In genomic region chr14:31564452-31565179, GRCm38 (mm10) we compare ENCODE assay signal across 7 mouse cellular contexts. TPM values are rescaled to one million over a fixed set of nuclear protein-coding genes. Genes with fewer than 3 reads are reported as not detected.
A peak's percentile ranks its signal among the peaks of the same experiment; 100 is the strongest.
DNase-seq lines count a peak whose midpoint lies in the region; ATAC-seq lines count a peak whose summit lies in the region.

No protein-coding gene starts in this region.

- H3K36me3 ChIP-seq in limb, embryonic 12.5 days = no peaks in the 10 kb centered on the region

- H3K9me3 ChIP-seq in limb, embryonic 12.5 days = no peaks in the 10 kb centered on the region

- 6% methylated on average over 6 of the region's 6 CpGs for WGBS in limb, embryonic 12.5 days

- intact Hi-C loops in heart, postnatal 10 days (cut with DNase I) = no loop called here

- no peak overlapping the region for H3K4me3 ChIP-seq in limb, embryonic 12.5 days (replicated peaks)

- H3K27ac ChIP-seq in limb, embryonic 12.5 days = peak overlapping the region; percentile 73

- H3K4me2 ChIP-seq in limb, embryonic 12.5 days = no peak overlapping the region

- H3K9ac ChIP-seq in limb, embryonic 12.5 days (replicated peaks) = no peak overlapping the region

- peaks cover 25% of the 10 kb centered on the region for H3K4me1 ChIP-seq in limb, embryonic 12.5 days (replicated peaks)

- no peak for ATAC-seq in limb, embryonic 12.5 days (ENCODE audit: insufficient number of reproducible peaks, insufficient read depth, low FRiP score, low TSS enrichment, low read depth)

- H3K27me3 ChIP-seq in limb, embryonic 12.5 days = no peaks in the 10 kb centered on the region

- peak; percentile 65 to 90 for DNase-seq in adrenal gland, adult (ENCODE audit: inconsistent age in 2 of 2, low spot score in 1 of 2)
- DNase-seq in embryo, embryonic 10.5 days (ENCODE audit: low spot score) = peak; percentile 74
- peak; percentile 84 to 86 for DNase-seq in heart, postnatal 10 days
- peak; percentile 52 for DNase-seq in testis, postnatal 10 days (ENCODE audit: low spot score)
- DNase-seq in c-Kit-positive CD71-positive TER-119-positive erythroid progenitor cells, embryonic 14.5 days (ENCODE audit: low spot score) = no peak
- no peak for DNase-seq in cerebellum, adult 9-11 months

RNA-seq across cellular contexts. Expression of gene Colq, which starts 26.5 kb away (rescaled TPM):
- total RNA-seq in heart, postnatal 10 days (2021) = 1 to 10 TPM; 5.3 to 9.6 TPM
- polyA plus RNA-seq in limb, embryonic 12.5 days (2016; fragmentation: Nextera tagmentation; extraction: Ambion mirVana) = 1.2 and 2.0 TPM in 2 replicates

Comparison
In these comparisons a context has a peak if more than half of its experiments do, and no peak if none do; other contexts are left out.
1. DNase-seq: peak in adrenal gland, adult (2 of 2), embryo, embryonic 10.5 days (single experiment), heart, postnatal 10 days (2 of 2) and testis, postnatal 10 days (single experiment); none in c-Kit-positive CD71-positive TER-119-positive erythroid progenitor cells, embryonic 14.5 days (single experiment) and cerebellum, adult 9-11 months (single experiment).